Mouse (Mus musculus) liver, embryonic 16.5 days (tissue): ENCODE data around the gene Pex10. TPM values are rescaled to one million over a fixed set of nuclear protein-coding genes. Genes with fewer than 3 reads are reported as not detected.
A peak's percentile ranks its signal among the peaks of the same experiment; 100 is the strongest.

ENCODE experiments used
- ATAC-seq: fragments of 200-750 bp; cut with Nextera tagmentation; 2 replicates; pipeline ENCODE4 v1.8.0; 2017; ENCODE audit warnings: low read depth, mild to moderate bottlenecking, moderate number of reproducible peaks, moderate library complexity
- H3K27ac ChIP-seq: fragments of 300-500 bp; sonication (generic); 2 replicates; pipeline ENCODE4 v1.5.1; 2014; ENCODE audit warnings: mild to moderate bottlenecking, low read length
- H3K27me3 ChIP-seq: fragments of 300-500 bp; sonication (generic); 2 replicates; pipeline ENCODE4 v1.6.1; 2014; ENCODE audit warnings: low read depth, low read length, mixed read lengths; ENCODE audit not compliant: control insufficient read depth, insufficient read depth
- H3K36me3 ChIP-seq: fragments of 300-500 bp; sonication (generic); 2 replicates; pipeline ENCODE4 v1.6.1; 2014; ENCODE audit warnings: mild to moderate bottlenecking; ENCODE audit not compliant: control insufficient read depth, insufficient read depth
- H3K4me1 ChIP-seq: fragments of 300-500 bp; sonication (generic); 2 replicates; pipeline ENCODE4 v1.6.1; 2014; ENCODE audit warnings: low read depth, low read length, mixed read lengths; ENCODE audit not compliant: control insufficient read depth
- H3K4me2 ChIP-seq: fragments of 300-500 bp; sonication (generic); 2 replicates; pipeline ENCODE4 v1.6.1; 2014; ENCODE audit warnings: low read depth, low read length, mixed read lengths
- H3K4me3 ChIP-seq: fragments of 300-500 bp; sonication (generic); 2 replicates; pipeline ENCODE4 v1.5.1; 2014; ENCODE audit warnings: low read depth, mild to moderate bottlenecking, low read length
- H3K9ac ChIP-seq: fragments of 300-500 bp; sonication (generic); 2 replicates; pipeline ENCODE4 v1.6.1; 2014; ENCODE audit warnings: low read depth, low read length
- H3K9me3 ChIP-seq: fragments of 300-500 bp; sonication (generic); replicated peaks from 2 replicates; pipeline ENCODE4 v1.6.1; 2016; ENCODE audit warnings: low read length; ENCODE audit not compliant: control insufficient read depth
- WGBS: fragments of 180-500 bp; shearing (Covaris S2); extraction: QIAGEN DNeasy Blood & Tissue Kit; methylation state at CpG from one replicate; pipeline ENCODE4 v1.1.7; 2014; ENCODE audit not compliant: insufficient replicate concordance; 5-methylcytosine and 5-hydroxymethylcytosine counted together
- polyA plus RNA-seq: library from polyadenylated mRNA; unstranded; fragments of >200 nt; fragmentation: Nextera tagmentation; extraction: Ambion mirVana; gene quantifications from 2 replicates; pipeline ENCODE4 v1.2.1, GENCODE M21; 2015

Gene Pex10
- polyA plus RNA-seq, 1 experiment from 2014 or later = 8.9 TPM

DNA sequence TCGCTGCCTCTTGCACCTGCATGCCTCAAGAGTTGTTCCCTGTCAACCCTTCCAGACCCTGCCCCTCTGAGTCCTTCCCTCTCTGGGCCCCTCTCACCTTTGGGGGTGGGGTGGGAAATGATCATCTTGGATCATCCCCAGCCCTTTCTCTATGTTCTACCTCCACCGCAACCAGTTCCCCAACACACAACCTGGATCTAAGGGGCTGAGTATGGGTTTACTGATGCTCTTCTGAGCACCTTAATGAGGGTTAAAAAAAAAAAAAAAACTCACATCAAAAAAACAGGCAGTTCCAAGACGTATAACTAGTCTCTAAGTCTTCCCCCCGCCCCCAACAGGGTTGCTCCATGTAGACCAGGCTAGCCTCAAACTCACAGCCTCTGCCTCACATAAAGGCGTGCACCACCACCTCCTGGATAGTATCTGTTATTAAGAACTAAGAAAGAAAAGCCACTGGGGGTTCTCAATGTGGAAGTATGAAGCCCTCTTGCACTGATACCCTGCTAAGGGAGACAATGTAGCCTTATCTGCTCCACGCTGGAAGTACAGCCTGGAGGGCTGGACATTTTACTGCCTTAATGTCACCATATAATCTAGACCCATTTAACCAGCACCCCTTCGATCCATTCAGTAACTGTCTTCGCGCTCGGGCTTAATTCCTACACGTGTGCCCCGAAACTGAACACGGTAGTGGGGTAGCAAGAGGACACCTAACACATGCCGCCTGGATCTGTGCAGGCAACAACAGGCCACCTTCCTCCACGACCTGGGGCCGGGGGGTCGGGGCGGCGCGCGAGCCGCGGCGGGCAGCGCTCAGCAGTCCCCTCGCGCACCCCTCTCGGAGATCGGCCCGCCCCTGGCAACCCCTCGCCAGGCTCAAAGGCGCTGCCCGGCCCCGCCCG lies 18.6 kb downstream of the Pex10 start:
- peak overlapping the region; percentile 95 for H3K4me2 ChIP-seq
- 5% methylated on average over 31 of the region's 35 CpGs for WGBS
- ATAC-seq = no peak; the same call in 1 of the 2 replicates
- H3K27me3 ChIP-seq = no peaks in the 10 kb centered on the region
- H3K27ac ChIP-seq = peak overlapping the region; percentile 88
- H3K9ac ChIP-seq = peak overlapping the region; percentile 94
- H3K36me3 ChIP-seq = peaks cover 9% of the 10 kb centered on the region
- peaks cover 33% of the 10 kb centered on the region for H3K4me1 ChIP-seq
- no peaks in the 10 kb centered on the region for H3K9me3 ChIP-seq
- peak overlapping the region; percentile 95 for H3K4me3 ChIP-seq

DNA sequence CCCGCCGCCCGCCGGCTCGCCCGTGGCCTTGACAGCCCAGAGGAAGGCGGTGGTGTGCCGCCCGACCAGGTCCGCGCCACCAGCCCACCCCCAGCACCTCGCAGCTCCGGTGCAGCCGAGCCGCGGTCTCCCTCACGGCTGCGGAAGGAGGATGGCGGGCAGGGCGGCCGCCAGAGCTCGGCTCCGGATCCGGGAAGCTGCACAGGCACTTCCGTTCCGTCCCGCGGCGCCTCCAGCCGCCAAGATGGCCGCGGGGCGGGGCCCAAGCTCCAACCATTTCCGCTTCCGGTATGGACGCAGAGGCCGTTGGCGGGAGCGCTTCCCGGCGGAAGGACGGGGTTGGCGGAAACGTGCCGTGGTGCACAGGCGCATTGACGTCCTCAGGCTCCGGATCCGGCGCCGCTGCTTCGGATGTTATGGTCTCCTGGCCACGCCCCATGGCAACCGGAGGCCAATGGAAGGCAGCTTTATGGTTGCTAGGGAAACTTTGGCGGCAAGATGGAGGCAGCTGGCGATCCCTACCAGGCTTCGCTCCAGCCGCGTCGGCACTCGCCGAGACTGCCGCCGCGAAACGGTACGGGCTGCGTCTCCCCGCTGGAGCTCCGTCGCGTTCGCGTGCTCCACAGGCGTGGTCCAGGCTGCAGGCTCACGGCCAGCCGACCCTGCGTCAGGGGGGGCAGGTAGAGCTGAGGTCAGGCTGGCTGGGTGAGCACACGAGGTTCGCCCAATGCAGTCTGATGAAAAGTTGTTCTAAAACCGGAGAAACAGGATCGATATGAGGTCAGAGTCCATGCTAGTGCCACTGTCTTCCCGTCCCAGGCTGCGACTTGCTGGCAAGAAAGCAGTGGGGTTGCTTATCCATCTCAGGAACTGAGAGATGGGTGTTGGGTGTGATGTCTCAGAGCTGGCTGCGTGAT lies 19.6 kb downstream of the Pex10 start, which contains the start of the genes Rer1 and Morn1:
Gene Rer1, minus strand, starts transcription at position 275 of the 917 bp plus-strand sequence.
Gene Morn1, plus strand, starts transcription at position 470 of the 917 bp plus-strand sequence.
- no peaks in the 10 kb centered on the region for H3K9me3 ChIP-seq
- peak within 1 kb of the TSS; percentile 88 for H3K27ac ChIP-seq
- H3K27me3 ChIP-seq = no peaks in the 10 kb centered on the region
- ATAC-seq = peak; percentile 96
- H3K4me1 ChIP-seq = peaks cover 33% of the 10 kb centered on the region
- WGBS = under 1% methylated on average over 81 of the region's 85 CpGs
- H3K9ac ChIP-seq = peak within 1 kb of the TSS; percentile 94
- peaks cover 3% of the 10 kb centered on the region for H3K36me3 ChIP-seq
- H3K4me2 ChIP-seq = peak within 1 kb of the TSS; percentile 95
- peak within 1 kb of the TSS; percentile 95 for H3K4me3 ChIP-seq

DNA sequence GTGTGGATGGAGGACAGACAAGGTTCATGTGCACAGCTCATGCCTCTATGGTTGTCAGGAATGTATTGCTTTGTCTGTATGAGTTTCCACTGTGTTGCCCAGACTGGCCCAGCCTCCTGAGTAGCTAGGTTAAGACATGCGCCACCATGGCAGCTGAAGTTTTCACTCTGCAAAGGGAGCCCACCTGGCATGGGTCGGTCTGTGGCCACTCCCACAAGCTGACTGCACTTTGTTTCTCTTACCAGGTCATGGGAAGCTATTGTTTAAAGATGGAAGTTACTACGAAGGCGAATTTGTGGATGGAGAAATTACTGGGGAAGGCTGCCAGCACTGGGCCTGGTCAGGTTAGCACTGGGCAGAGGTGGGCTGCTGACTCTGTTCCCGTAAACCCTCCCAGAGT lies 22.4 kb downstream of the Pex10 start:
- Histone ChIP-seq H3K27me3 (no peaks in the 10 kb centered on the region), H3K27ac (no peak overlapping the region), H3K36me3 (no peaks in the 10 kb centered on the region), H3K4me3 (no peak overlapping the region), H3K4me2 (no peak overlapping the region), H3K9ac (no peak overlapping the region), H3K4me1 (peaks cover 21% of the 10 kb centered on the region), H3K9me3 (no peaks in the 10 kb centered on the region)
- 83% methylated on average over 5 of the region's 5 CpGs for WGBS
- no peak for ATAC-seq

DNA sequence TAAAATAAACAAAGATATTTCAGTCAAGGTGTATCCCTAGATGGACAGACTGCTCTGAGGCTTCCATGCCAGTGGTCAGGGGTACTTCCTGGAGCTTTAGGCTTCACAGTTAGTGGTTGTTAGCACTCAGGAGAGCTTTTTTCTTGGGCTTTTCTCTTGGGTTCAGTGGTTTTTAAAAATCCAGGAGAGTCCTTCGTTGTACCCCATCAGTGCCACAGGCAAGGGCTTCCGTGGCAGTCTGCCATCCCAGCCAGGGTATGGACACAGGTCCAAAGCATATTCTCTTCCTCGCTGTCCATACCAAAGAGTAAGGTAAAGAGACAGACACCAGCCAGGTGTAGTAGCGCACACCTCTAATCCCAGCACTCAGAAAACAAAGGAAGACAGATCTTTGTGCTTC lies 23.3 kb downstream of the Pex10 start:
- Histone ChIP-seq H3K27ac (no peak overlapping the region), H3K27me3 (no peaks in the 10 kb centered on the region), H3K9me3 (no peaks in the 10 kb centered on the region), H3K9ac (no peak overlapping the region), H3K4me3 (no peak overlapping the region), H3K4me2 (no peak overlapping the region), H3K4me1 (peaks cover 12% of the 10 kb centered on the region), H3K36me3 (no peaks in the 10 kb centered on the region)
- ATAC-seq = no peak
- 77% methylated on average over 4 of the region's 4 CpGs for WGBS

DNA sequence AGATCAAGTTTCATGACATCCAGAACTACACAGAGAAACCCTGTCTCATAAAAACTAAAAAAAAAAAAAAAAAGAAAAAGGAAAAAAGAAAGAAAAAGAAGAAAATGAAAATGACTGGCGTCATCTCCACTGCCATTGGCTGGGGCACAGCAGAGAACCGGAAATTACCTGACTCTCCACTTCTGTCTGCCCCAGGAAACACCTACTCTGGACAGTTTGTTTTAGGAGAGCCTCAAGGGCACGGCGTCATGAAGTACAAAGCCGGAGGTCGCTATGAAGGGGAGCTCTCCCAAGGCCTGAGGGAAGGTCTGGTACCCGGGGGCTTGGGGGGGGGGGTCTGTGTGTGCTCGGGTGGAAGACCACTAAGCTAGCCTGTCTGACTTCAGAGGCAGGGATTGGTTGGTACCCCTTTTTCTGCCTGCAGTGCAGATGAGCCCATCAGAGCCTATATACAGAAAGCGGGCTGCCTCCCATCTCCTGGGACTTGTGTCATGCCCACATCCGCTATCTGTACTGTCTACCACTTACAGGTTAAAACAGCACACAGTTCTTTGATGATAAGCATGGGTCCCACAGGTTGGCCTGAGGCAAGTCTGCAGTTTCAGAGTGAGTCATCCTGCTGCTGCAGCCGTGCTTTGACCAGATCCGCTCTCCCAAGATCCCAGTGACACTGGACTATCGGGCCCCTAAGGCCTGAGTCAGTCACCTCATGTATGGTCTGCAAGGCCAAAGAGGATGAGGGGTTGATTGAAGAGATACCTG lies 24.1 kb downstream of the Pex10 start:
- no peaks in the 10 kb centered on the region for H3K9me3 ChIP-seq
- no peaks in the 10 kb centered on the region for H3K36me3 ChIP-seq
- H3K27ac ChIP-seq = no peak overlapping the region
- H3K9ac ChIP-seq = no peak overlapping the region
- peaks cover 8% of the 10 kb centered on the region for H3K4me1 ChIP-seq
- no peak overlapping the region for H3K4me2 ChIP-seq
- ATAC-seq = no peak
- no peak overlapping the region for H3K4me3 ChIP-seq
- WGBS = 74% methylated on average over 13 of the region's 13 CpGs
- no peaks in the 10 kb centered on the region for H3K27me3 ChIP-seq

DNA sequence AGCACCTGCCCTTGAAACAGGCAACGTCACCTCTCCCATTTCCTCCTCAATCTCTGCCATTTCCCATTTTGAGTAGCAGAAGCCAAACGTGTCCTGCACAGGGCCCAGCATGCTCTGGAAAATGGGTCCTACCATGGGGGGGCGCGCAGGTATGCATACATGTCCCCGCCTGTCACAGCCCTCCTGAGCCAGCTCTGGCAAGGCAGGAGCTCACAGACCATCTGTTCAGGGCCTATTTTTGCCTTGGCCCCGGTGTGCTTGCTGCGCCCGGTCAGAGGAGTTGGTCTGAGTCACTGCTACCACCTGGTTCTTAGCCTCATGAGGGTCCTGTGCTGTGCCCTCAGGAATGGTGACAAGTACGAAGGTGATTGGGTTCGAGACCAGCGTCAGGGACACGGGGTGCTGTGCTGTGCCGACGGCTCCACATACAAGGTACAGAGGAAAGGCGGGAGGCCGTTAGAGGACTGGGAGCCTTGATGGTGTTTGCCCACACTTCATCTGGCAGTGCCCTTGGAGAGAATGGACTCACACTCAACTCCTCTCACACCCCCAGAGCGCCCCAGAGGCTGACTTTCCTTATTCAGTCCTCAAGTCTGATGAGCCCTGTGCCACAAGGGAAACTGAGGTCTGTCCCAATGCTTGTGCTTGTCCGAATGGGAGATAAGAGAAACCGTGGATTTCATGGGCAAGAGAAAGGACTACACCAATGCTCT lies 26.1 kb downstream of the Pex10 start:
- Histone ChIP-seq H3K4me2 (no peak overlapping the region), H3K27ac (no peak overlapping the region), H3K4me1 (no peaks in the 10 kb centered on the region), H3K4me3 (no peak overlapping the region), H3K27me3 (no peaks in the 10 kb centered on the region), H3K9me3 (no peaks in the 10 kb centered on the region), H3K36me3 (no peaks in the 10 kb centered on the region), H3K9ac (no peak overlapping the region)
- ATAC-seq = no peak
- WGBS = 80% methylated on average over 19 of the region's 19 CpGs

DNA sequence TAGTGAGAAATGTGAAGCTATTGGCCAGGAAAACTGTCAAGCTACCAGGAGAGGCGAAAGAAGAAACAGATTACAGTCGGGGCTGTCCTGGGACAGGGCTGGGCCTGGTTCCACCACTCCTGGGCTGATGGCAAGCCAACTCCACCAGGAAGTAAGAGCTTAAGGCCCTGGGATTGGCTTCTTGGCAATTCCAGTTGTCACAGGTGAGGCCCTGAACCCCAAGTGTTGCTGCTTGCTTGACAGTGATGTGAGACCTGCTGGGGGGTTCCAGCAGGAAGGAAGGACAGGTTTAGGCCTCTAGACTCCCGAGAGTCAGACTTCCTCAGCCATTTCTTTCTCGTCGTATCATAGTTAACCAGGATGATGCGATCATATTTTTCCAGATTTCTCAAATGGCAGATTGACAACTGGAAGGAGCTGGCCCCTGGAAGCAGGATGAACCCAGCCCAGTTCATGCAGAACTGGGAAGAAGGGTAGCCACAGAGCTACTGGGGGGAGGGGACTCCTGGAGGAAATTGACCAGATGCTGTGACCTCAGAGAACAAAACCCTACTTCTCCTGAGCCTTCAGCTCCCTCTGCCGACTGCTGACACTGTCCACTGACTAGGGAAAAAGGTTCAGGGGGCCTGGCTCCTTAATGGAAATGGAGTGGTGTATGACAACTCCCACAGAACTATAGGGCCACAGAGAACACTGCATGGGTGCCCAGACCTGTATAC lies 26.8 kb downstream of the Pex10 start:
- Histone ChIP-seq H3K36me3 (no peaks in the 10 kb centered on the region), H3K4me1 (no peaks in the 10 kb centered on the region), H3K27me3 (no peaks in the 10 kb centered on the region), H3K9ac (no peak overlapping the region), H3K9me3 (no peaks in the 10 kb centered on the region), H3K27ac (no peak overlapping the region), H3K4me3 (no peak overlapping the region), H3K4me2 (no peak overlapping the region)
- ATAC-seq = no peak
- 58% methylated on average over 7 of the region's 7 CpGs for WGBS
